ENCODE assay signal across 8 mouse cellular contexts in the genomic region with DNA sequence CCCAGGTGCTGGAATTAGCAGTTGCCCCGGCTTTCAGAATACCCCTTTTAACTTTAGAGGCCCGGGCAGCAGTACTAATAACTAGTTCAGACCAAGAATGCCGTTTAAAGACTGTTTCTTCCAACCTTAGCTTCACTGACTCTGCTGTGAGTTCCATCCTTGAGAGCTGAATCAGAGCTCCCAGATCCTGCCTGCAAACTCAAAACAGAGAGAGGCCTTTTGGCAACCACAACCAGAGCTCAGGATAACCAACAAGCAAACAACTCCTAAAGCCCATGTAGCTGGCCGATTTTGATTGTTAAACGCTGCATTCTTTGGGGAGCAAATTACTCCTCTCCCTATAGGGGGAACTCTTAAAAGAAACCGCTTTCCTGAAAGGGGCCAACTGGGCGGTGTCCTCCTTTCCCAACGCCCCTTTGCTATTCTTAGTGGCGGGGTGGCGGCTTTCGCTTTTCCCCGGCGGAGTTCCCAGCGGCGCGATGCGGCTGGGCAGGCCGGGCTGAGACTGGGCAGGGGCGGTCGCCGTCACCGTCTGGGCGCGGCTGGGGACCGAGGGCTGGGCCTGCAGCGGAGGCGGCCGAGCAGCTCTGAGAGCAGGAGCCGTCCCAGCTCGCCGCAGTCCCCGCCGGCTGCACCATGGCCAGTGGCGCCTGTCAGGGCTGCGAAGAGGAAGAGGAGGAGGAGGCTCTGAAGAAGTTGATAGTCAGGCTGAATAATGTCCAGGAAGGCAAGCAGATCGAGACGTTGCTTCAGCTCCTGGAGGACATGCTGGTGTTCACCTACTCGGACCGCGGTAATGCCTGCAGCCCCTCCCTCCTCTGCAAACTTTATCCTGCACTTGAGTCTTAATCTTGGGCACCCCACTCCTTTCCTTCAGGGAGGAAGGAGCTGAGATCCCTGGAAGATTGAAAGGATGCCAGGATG. TPM values are rescaled to one million over a fixed set of nuclear protein-coding genes. Genes with fewer than 3 reads are reported as not detected.
DNase-seq lines count a peak whose midpoint lies in the region; ATAC-seq lines count a peak whose summit lies in the region.

A gene (plus strand): TSS at position 531 of the 924 bp plus-strand sequence.

- H3K4me3 ChIP-seq in hindbrain, embryonic 15.5 days: peak within 1 kb of the TSS; percentile 44

- 0 out of 2 replicates have a peak within 1 kb of the TSS, but pooled peaks have one; percentile 6 for H3K27ac ChIP-seq in hindbrain, embryonic 15.5 days (replicated peaks)

- peak; percentile 95 for ATAC-seq in common myeloid progenitor, adult 5-6 weeks (replicated peaks; ENCODE audit: low read depth, poor library complexity, severe bottlenecking)
- ATAC-seq in hindbrain, embryonic 15.5 days (ENCODE audit: low FRiP score, low read depth): peak; percentile 96

- H3K4me1 ChIP-seq in hindbrain, embryonic 15.5 days (replicated peaks): 0 out of 2 replicates have a peak, but pooled peaks cover 4% of the 10 kb centered on the region

- H3K9me3 ChIP-seq in hindbrain, embryonic 15.5 days: no peaks in the 10 kb centered on the region

- H3K36me3 ChIP-seq in hindbrain, embryonic 15.5 days: no peaks in the 10 kb centered on the region

- WGBS in hindbrain, embryonic 15.5 days: 3% methylated on average over 40 of the region's 40 CpGs

- no peaks in the 10 kb centered on the region for H3K27me3 ChIP-seq in hindbrain, embryonic 15.5 days

- DNase-seq in R1 (ENCODE audit: low read depth, low spot score): peak; percentile 60
- peak; percentile 87 for DNase-seq in gastrocnemius, adult 18-20 months (ENCODE audit: low spot score)
- DNase-seq in left cerebral cortex, adult 18-20 months (ENCODE audit: low spot score in 2 of 2): peak; percentile 71 to 85
- peak; percentile 92 for DNase-seq in lung, postnatal 36 days
- peak; percentile 76 for DNase-seq in retina, embryonic 14.5 days (ENCODE audit: low spot score)
- DNase-seq in thymus, postnatal 36 days: peak; percentile 42 to 48

- H3K9ac ChIP-seq in hindbrain, embryonic 15.5 days: peak within 1 kb of the TSS; percentile 42

- H3K4me2 ChIP-seq in hindbrain, embryonic 15.5 days: peak within 1 kb of the TSS; percentile 58

RNA-seq across cellular contexts. Expression of the gene that starts here (rescaled TPM):
- total RNA-seq in common myeloid progenitor, adult 5-6 weeks (2017): 5.9 and 7.2 TPM in 2 replicates
- 1 to 10 TPM; 5.4 TPM for total RNA-seq in gastrocnemius, adult 18-20 months (2021)
- 2.0 and 2.4 TPM in 2 replicates for polyA plus RNA-seq in hindbrain, embryonic 15.5 days (2015; fragmentation: Nextera tagmentation; extraction: Ambion mirVana)
- 10 to 100 TPM; 61.0 to 62.5 TPM for total RNA-seq in left cerebral cortex, adult 18-20 months (2021)

Comparison
In these comparisons a context has a peak if more than half of its experiments do, and no peak if none do; other contexts are left out.
1. Peak in every context shown above with its lines: DNase-seq, ATAC-seq, H3K4me3 ChIP-seq and H3K27ac ChIP-seq.